Mouse (Mus musculus) forebrain, embryonic 10.5 days (tissue): ENCODE results near the gene Gdpd3. TPM values are rescaled to one million over a fixed set of nuclear protein-coding genes. Genes with fewer than 3 reads are reported as not detected.
A peak's percentile ranks its signal among the peaks of the same experiment; 100 is the strongest.

Experiments used
- DNase-seq: peaks from one replicate; pipeline ENCODE4 v3.0.0-alpha.2; 2017; ENCODE audit warnings: low spot score; ENCODE audit errors: extremely low spot score
- H3K27ac ChIP-seq: fragments of 300-500 bp; sonication (generic); 2 replicates; pipeline ENCODE4 v1.5.1; 2016; ENCODE audit warnings: mild to moderate bottlenecking
- H3K27me3 ChIP-seq: fragments of 300-500 bp; sonication (generic); 2 replicates; pipeline ENCODE4 v1.6.1; 2016; ENCODE audit warnings: mild to moderate bottlenecking; ENCODE audit not compliant: poor library complexity, severe bottlenecking
- H3K36me3 ChIP-seq: fragments of 300-500 bp; sonication (generic); replicated peaks from 2 replicates; pipeline ENCODE4 v1.6.1; 2016; ENCODE audit warnings: mild to moderate bottlenecking, moderate library complexity
- H3K4me1 ChIP-seq: fragments of 300-500 bp; sonication (generic); 2 replicates; pipeline ENCODE4 v1.6.1; 2016
- H3K4me3 ChIP-seq: fragments of 300-500 bp; sonication (generic); 2 replicates; pipeline ENCODE4 v1.5.1; 2016; ENCODE audit warnings: mild to moderate bottlenecking, moderate library complexity
- H3K9me3 ChIP-seq: fragments of 300-500 bp; sonication (generic); 2 replicates; pipeline ENCODE4 v1.6.1; 2016; ENCODE audit warnings: mild to moderate bottlenecking, moderate library complexity
- WGBS: fragments of 180-500 bp; shearing (Covaris S2); methylation state at CpG from one replicate; pipeline ENCODE4 v1.1.7; 2016; 5-methylcytosine and 5-hydroxymethylcytosine counted together
- polyA plus RNA-seq: library from polyadenylated mRNA; unstranded; fragments of >200 nt; fragmentation: Nextera tagmentation; extraction: Ambion mirVana; gene quantifications from 2 replicates; pipeline ENCODE4 v1.2.1, GENCODE M21; 2016

Gene Gdpd3
- polyA plus RNA-seq, 1 experiment from 2014 or later = 0.98 TPM

GRCm38 (mm10) chr7:126823940-126824339, 57.8 kb downstream of the Gdpd3 start:
- no peaks in the 10 kb centered on the region for H3K36me3 ChIP-seq
- peaks cover 24% of the 10 kb centered on the region for H3K4me1 ChIP-seq
- peak overlapping the region; percentile 63 for H3K4me3 ChIP-seq
- H3K27me3 ChIP-seq = peaks cover 43% of the 10 kb centered on the region
- peak overlapping the region; percentile 84 for H3K27ac ChIP-seq
- 7% methylated on average over 10 of the region's 10 CpGs for WGBS
- DNase-seq = no peak
- H3K9me3 ChIP-seq = no peaks in the 10 kb centered on the region

Other genes starting within 250 kb of the Gdpd3 start
- gene Eif3c, start 199.9 kb upstream of the Gdpd3 start, polyA plus RNA-seq = 230 and 233 TPM in 2 replicates
- 0.67 and 0.79 TPM in 2 replicates for gene Apobr, start 181.4 kb upstream of the Gdpd3 start, polyA plus RNA-seq
- 20.7 and 25.8 TPM in 2 replicates for gene Cln3, start 180.5 kb upstream of the Gdpd3 start, polyA plus RNA-seq
- gene Il27, start 171.4 kb upstream of the Gdpd3 start, polyA plus RNA-seq = not detected in 2 replicates
- 1.3 and 2.0 TPM in 2 replicates for gene Nupr1, start 135.5 kb upstream of the Gdpd3 start, polyA plus RNA-seq
- 61.1 and 64.5 TPM in 2 replicates for gene Sgf29, start 117.0 kb upstream of the Gdpd3 start, polyA plus RNA-seq
- gene Sult1a1, start 89.9 kb upstream of the Gdpd3 start, polyA plus RNA-seq = 0.16 and 0.40 TPM in 2 replicates
- gene Bola2, start 70.9 kb upstream of the Gdpd3 start, polyA plus RNA-seq = 213 and 216 TPM in 2 replicates
- gene Slx1b, start 70.5 kb upstream of the Gdpd3 start, polyA plus RNA-seq = 13.5 and 14.0 TPM in 2 replicates
- gene Coro1a, start 58.5 kb upstream of the Gdpd3 start, polyA plus RNA-seq = 33.6 and 40.3 TPM in 2 replicates
- gene Mapk3, start 6.7 kb upstream of the Gdpd3 start, polyA plus RNA-seq = 54.4 and 55.7 TPM in 2 replicates
- gene Ypel3, start 10.6 kb downstream of the Gdpd3 start, polyA plus RNA-seq = 28.9 and 35.0 TPM in 2 replicates
- gene Tbx6, start 15.1 kb downstream of the Gdpd3 start, polyA plus RNA-seq = 0.32 and 0.61 TPM in 2 replicates
- gene Ppp4c, start 26.2 kb downstream of the Gdpd3 start, polyA plus RNA-seq = 413 and 423 TPM in 2 replicates
- 2.6 and 2.9 TPM in 2 replicates for gene Fam57b, start 31.3 kb downstream of the Gdpd3 start, polyA plus RNA-seq
- gene 4930451I11Rik, start 65.3 kb downstream of the Gdpd3 start, polyA plus RNA-seq = not detected in 2 replicates
- gene Doc2a, start 81.1 kb downstream of the Gdpd3 start, polyA plus RNA-seq = 9.8 and 10.1 TPM in 2 replicates
- gene Hirip3, start 95.6 kb downstream of the Gdpd3 start, polyA plus RNA-seq = 57.4 and 65.2 TPM in 2 replicates
- gene Ino80e, start 96.0 kb downstream of the Gdpd3 start, polyA plus RNA-seq = 110 and 117 TPM in 2 replicates
- gene Taok2, start 118.4 kb downstream of the Gdpd3 start, polyA plus RNA-seq = 54.0 and 54.1 TPM in 2 replicates
- gene Tmem219, start 156.6 kb downstream of the Gdpd3 start, polyA plus RNA-seq = 22.2 and 24.9 TPM in 2 replicates
- 17.5 and 18.0 TPM in 2 replicates for gene Kctd13, start 162.5 kb downstream of the Gdpd3 start, polyA plus RNA-seq
- 0.21 TPM in 1 of 2 replicates, not detected in the other for gene Asphd1, start 183.2 kb downstream of the Gdpd3 start, polyA plus RNA-seq
- 0.72 and 1.2 TPM in 2 replicates for gene Sez6l2, start 184.2 kb downstream of the Gdpd3 start, polyA plus RNA-seq
- 84.6 and 85.7 TPM in 2 replicates for gene Cdipt, start 209.6 kb downstream of the Gdpd3 start, polyA plus RNA-seq
- 0.72 and 1.0 TPM in 2 replicates for gene Cdiptos, start 209.8 kb downstream of the Gdpd3 start, polyA plus RNA-seq
- 3.3 TPM in 2 replicates for gene Mvp, start 248.3 kb downstream of the Gdpd3 start, polyA plus RNA-seq